Mouse (Mus musculus) limb, embryonic 11.5 days (tissue): ENCODE measurements around the gene Itga6. TPM values are rescaled to one million over a fixed set of nuclear protein-coding genes. Genes with fewer than 3 reads are reported as not detected.

Source experiments
- ATAC-seq: fragments of 200-750 bp; cut with Nextera tagmentation; 2 replicates; pipeline ENCODE4 v1.8.0; 2017; ENCODE audit warnings: low read depth; ENCODE audit not compliant: insufficient number of reproducible peaks, low FRiP score, low TSS enrichment
- DNase-seq: peaks from one replicate; pipeline ENCODE4 v3.0.0-alpha.2; 2015; ENCODE audit warnings: low spot score
- H3K27ac ChIP-seq: fragments of 300-500 bp; sonication (generic); replicated peaks from 2 replicates; pipeline ENCODE4 v1.5.1; 2014; ENCODE audit warnings: low read depth, mild to moderate bottlenecking, low read length
- H3K27me3 ChIP-seq: fragments of 300-500 bp; sonication (generic); 2 replicates; pipeline ENCODE4 v1.6.1; 2014; ENCODE audit warnings: mild to moderate bottlenecking, low read length, mixed read lengths; ENCODE audit not compliant: control insufficient read depth, insufficient read depth
- H3K36me3 ChIP-seq: fragments of 300-500 bp; sonication (generic); 2 replicates; pipeline ENCODE4 v1.6.1; 2014; ENCODE audit warnings: mild to moderate bottlenecking, low read length, moderate library complexity, mixed read lengths; ENCODE audit not compliant: control insufficient read depth, insufficient read depth
- H3K4me1 ChIP-seq: fragments of 300-500 bp; sonication (generic); 2 replicates; pipeline ENCODE4 v1.6.1; 2014; ENCODE audit warnings: low read length, mixed read lengths; ENCODE audit not compliant: control insufficient read depth, insufficient read depth
- H3K4me2 ChIP-seq: fragments of 300-500 bp; sonication (generic); 2 replicates; pipeline ENCODE4 v1.6.1; 2014; ENCODE audit warnings: low read depth, mild to moderate bottlenecking, moderate library complexity; ENCODE audit not compliant: severe bottlenecking
- H3K4me3 ChIP-seq: fragments of 300-500 bp; sonication (generic); 2 replicates; pipeline ENCODE4 v1.5.1; 2014; ENCODE audit warnings: low read depth, low read length
- H3K9ac ChIP-seq: fragments of 300-500 bp; sonication (generic); 2 replicates; pipeline ENCODE4 v1.6.1; 2014; ENCODE audit warnings: mild to moderate bottlenecking, low read length
- H3K9me3 ChIP-seq: fragments of 300-500 bp; sonication (generic); 2 replicates; pipeline ENCODE4 v1.6.1; 2016; ENCODE audit warnings: low read length; ENCODE audit not compliant: control insufficient read depth
- WGBS: fragments of 180-500 bp; shearing (Covaris S2); extraction: QIAGEN DNeasy Blood & Tissue Kit; methylation state at CpG from one replicate; pipeline ENCODE4 v1.1.7; 2014; 5-methylcytosine and 5-hydroxymethylcytosine counted together
- polyA plus RNA-seq: library from polyadenylated mRNA; unstranded; fragments of >200 nt; fragmentation: Nextera tagmentation; extraction: Ambion mirVana; gene quantifications from 2 replicates; pipeline ENCODE4 v1.2.1, GENCODE M21; 2014

The Itga6 gene
- polyA plus RNA-seq, 1 experiment from 2014 or later: 28.0 TPM

- H3K27ac ChIP-seq: no peak overlapping the region
- H3K4me3 ChIP-seq: no peak overlapping the region
- no peak overlapping the region for H3K4me2 ChIP-seq
- H3K9me3 ChIP-seq: no peaks in the 10 kb centered on the region
- H3K9ac ChIP-seq: no peak overlapping the region
- H3K27me3 ChIP-seq: no peaks in the 10 kb centered on the region
- no peaks in the 10 kb centered on the region for H3K36me3 ChIP-seq
- DNase-seq (no peak), ATAC-seq (no peak)
- WGBS: 90% methylated on average over 7 of the region's 7 CpGs
- H3K4me1 ChIP-seq: peaks cover 9% of the 10 kb centered on the region
Observed at GRCm38 (mm10) chr2:71726883-71727676, 18.3 kb upstream of the Itga6 start.

- WGBS: 88% methylated on average over 7 of the region's 7 CpGs
- no peak overlapping the region for H3K27ac ChIP-seq
Observed at GRCm38 (mm10) chr2:71728341-71728740, 17.1 kb upstream of the Itga6 start.

DNA sequence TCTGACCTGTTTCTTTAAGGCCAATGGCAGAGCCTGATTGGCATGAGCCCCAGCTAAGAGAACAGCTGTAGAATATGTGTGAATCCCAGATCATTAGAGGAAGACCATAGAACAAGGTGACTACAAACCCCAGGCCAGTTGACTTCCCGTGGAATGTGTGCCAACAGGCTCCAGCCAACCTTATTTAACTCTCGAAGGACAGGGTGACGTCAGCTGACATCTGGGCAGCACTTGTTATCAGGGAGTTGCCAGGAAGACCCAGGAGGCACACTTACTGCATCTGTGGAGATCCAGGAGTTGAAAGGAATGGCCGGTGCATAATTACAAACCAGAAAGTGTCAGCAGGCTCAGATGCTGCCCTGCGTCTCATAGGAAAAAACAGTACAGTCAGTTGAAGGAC is 16.6 kb upstream of the Itga6 start:
- H3K4me1 ChIP-seq: peaks cover 12% of the 10 kb centered on the region

More at GRCm38 (mm10) chr2:71728341-71728740, 17.1 kb upstream of the Itga6 start:
- ATAC-seq: no peak
- Histone ChIP-seq H3K9me3 (no peaks in the 10 kb centered on the region), H3K36me3 (no peaks in the 10 kb centered on the region), H3K27me3 (no peaks in the 10 kb centered on the region), H3K4me1 (peaks cover 12% of the 10 kb centered on the region), H3K9ac (no peak overlapping the region), H3K4me2 (no peak overlapping the region), H3K4me3 (no peak overlapping the region)
- no peak for DNase-seq

GRCm38 (mm10) chr2:71730623-71731612 is 14.5 kb upstream of the Itga6 start:
- no peak overlapping the region for H3K9ac ChIP-seq
- H3K27ac ChIP-seq: no peak overlapping the region
- no peaks in the 10 kb centered on the region for H3K36me3 ChIP-seq
- no peaks in the 10 kb centered on the region for H3K9me3 ChIP-seq
- DNase-seq (no peak), ATAC-seq (no peak)
- H3K4me2 ChIP-seq: no peak overlapping the region
- WGBS: 42% methylated on average over 20 of the region's 20 CpGs
- peaks cover 12% of the 10 kb centered on the region for H3K4me1 ChIP-seq
- H3K27me3 ChIP-seq: no peaks in the 10 kb centered on the region
- H3K4me3 ChIP-seq: no peak overlapping the region

More for the DNA sequence above, 16.6 kb upstream of the Itga6 start:
- ATAC-seq (no peak), DNase-seq (no peak)
- H3K36me3 ChIP-seq: no peaks in the 10 kb centered on the region
- H3K27me3 ChIP-seq: no peaks in the 10 kb centered on the region
- H3K4me2 ChIP-seq: no peak overlapping the region
- H3K9me3 ChIP-seq: no peaks in the 10 kb centered on the region
- no peak overlapping the region for H3K4me3 ChIP-seq
- 50% methylated on average over 5 of the region's 5 CpGs for WGBS
- no peak overlapping the region for H3K27ac ChIP-seq
- no peak overlapping the region for H3K9ac ChIP-seq

DNA sequence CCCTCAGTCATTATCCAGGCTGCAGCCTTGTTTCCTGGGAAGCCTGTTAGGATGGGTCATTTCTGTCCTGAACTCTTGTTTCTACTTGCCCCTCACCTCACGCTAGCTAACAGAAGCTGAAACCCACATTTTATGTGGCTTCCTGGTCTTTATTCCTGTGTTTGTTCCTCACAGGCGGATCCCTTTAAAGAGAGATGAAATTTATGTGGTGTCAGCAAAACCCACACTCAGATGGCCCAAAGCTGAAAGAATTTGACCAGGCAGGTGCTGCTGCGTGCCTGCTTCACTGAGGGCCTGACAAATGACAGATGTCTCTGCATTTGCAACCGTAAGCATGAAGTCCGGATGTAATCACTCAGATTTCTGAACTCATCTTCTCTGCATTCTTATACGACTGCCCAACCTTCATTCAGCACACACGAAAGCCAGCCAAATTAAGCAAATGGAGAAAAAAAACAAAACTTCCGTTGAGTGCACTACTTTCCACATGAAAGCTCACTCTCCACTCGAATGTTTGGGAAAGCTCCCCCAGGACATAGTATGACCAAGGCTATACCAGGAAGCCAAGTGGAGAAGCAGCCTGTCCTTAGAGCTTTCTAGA is 10.5 kb upstream of the Itga6 start:
- 50% methylated on average over 9 of the region's 9 CpGs for WGBS
- Histone ChIP-seq H3K4me2 (no peak overlapping the region), H3K27ac (no peak overlapping the region), H3K36me3 (no peaks in the 10 kb centered on the region), H3K9ac (no peak overlapping the region), H3K27me3 (no peaks in the 10 kb centered on the region), H3K4me1 (peaks cover 12% of the 10 kb centered on the region), H3K9me3 (no peaks in the 10 kb centered on the region), H3K4me3 (no peak overlapping the region)
- ATAC-seq: no peak
- no peak for DNase-seq

- Histone ChIP-seq H3K9ac (no peak overlapping the region), H3K27ac (no peak overlapping the region), H3K4me1 (peaks cover 12% of the 10 kb centered on the region), H3K36me3 (no peaks in the 10 kb centered on the region), H3K4me2 (no peak overlapping the region), H3K4me3 (no peak overlapping the region), H3K27me3 (no peaks in the 10 kb centered on the region), H3K9me3 (no peaks in the 10 kb centered on the region)
- ATAC-seq: no peak
- DNase-seq: no peak
- WGBS: 91% methylated on average over 17 of the region's 17 CpGs
Observed at GRCm38 (mm10) chr2:71735541-71736159, 9.8 kb upstream of the Itga6 start.

- Histone ChIP-seq H3K9me3 (no peaks in the 10 kb centered on the region), H3K27me3 (no peaks in the 10 kb centered on the region), H3K4me1 (peaks cover 11% of the 10 kb centered on the region), H3K4me3 (no peak overlapping the region), H3K9ac (no peak overlapping the region), H3K27ac (no peak overlapping the region), H3K4me2 (no peak overlapping the region), H3K36me3 (no peaks in the 10 kb centered on the region)
- DNase-seq (no peak), ATAC-seq (no peak)
- 98% methylated on average over 2 of the region's 2 CpGs for WGBS
Observed at GRCm38 (mm10) chr2:71736213-71736612, 9.2 kb upstream of the Itga6 start.
